Mouse (Mus musculus): ENCODE measurements around the gene Nup214. TPM values are rescaled to one million over a fixed set of nuclear protein-coding genes. Genes with fewer than 3 reads are reported as not detected.
A peak's percentile ranks its signal among the peaks of the same experiment; 100 is the strongest.

Gene Nup214
- 97.2 and 104 TPM in 2 replicates for polyA plus RNA-seq (2016; fragmentation: Nextera tagmentation; extraction: Ambion mirVana)

DNA sequence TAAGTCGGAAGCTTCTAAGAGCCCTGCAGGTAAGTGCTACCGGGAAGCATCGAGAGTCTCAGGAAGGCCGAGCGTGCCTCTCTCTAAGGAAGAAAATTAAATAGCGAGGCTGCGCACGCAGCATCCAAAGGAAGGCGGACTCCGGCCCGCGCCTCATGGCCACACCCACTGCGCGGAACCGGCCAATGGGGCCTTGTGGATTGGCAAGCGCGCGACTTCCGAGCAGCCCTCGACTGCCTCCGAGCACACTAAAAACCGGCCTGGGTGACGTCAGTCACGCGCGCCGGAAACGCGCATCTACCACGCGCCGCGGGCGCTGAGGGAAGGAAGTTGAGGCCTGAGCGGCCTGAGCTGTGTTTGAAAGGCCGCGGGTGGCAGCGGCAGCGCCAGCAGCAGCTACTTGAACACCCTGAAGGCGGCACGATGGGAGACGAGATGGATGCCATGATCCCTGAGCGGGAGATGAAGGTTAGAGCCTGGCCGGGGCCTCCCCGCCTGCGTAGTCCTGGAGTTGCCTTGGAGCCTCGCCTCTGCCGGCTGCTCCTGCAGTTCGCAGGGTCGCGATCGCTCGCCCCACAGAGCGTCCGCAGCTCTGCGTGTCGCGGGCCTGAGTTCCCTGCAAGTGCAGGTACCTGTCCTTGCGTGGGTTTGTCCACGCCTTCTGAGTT, at the start of gene Nup214:
TSS of gene Nup214 (plus strand) at position 296 of the 668 bp plus-strand sequence.
- Histone ChIP-seq H3K27me3 (ENCODE audit: low read depth, poor library complexity, severe bottlenecking) (no peaks in the 10 kb centered on the region), H3K36me3 (peaks cover 64% of the 10 kb centered on the region), H3K27ac (replicated peaks) (peak within 1 kb of the TSS; percentile 89), H3K4me3 (peak within 1 kb of the TSS; percentile 97), H3K9me3 (replicated peaks) (no peaks in the 10 kb centered on the region), H3K4me1 (peaks cover 20% of the 10 kb centered on the region)
- WGBS: under 1% methylated on average over 60 of the region's 60 CpGs
- peak; percentile 99 for DNase-seq (ENCODE audit: low spot score)

DNA sequence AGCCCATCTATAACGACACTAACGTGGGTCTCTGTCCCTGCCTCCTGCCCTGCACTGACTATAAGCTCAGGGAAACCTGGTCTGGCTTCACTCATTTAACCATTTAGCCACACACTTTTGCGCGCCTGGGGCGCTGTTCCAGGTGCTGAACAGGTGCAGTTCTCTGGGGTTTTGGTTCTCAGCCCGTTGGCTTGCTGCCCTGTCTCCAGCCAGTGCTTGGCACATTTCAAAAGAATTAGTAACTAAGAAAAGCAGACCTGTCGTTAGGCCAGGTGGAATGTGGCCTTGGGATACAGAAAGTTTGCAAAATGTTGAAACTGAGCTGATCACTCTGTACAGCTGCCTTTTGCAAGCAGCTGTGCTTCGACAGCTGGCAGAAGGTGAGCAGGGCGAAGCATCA, 49.4 kb upstream of the Nup214 start:
- H3K9me3 ChIP-seq (replicated peaks): no peaks in the 10 kb centered on the region
- no peaks in the 10 kb centered on the region for H3K36me3 ChIP-seq
- WGBS: 32% methylated on average over 9 of the region's 9 CpGs
- DNase-seq (ENCODE audit: low spot score): no peak
- H3K27ac ChIP-seq (replicated peaks): no peak overlapping the region
- H3K27me3 ChIP-seq (ENCODE audit: low read depth, poor library complexity, severe bottlenecking): no peaks in the 10 kb centered on the region; the same call in 1 of the 2 replicates
- no peak overlapping the region for H3K4me3 ChIP-seq
- no peaks in the 10 kb centered on the region; the same call in 1 of the 2 replicates for H3K4me1 ChIP-seq

DNA sequence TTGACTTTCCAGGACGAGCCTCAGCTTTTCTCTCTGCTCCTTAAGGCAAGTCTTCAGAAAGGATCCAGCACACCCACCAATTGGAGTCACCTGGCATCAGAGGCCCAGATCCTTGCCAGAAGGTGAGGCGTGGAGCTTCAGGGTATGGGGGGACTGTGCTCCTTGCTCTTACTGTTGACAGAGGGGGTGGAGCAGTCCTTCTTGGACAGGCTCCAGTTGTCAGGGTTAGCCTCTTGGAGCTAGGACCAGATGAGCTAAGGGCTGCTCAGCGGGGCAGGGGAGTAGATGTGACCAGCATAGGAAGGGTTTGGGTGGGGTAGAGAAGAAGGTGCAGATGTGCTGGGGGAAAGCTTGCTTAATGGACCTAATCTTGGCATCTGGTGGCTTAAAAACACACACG, 48.3 kb upstream of the Nup214 start:
- H3K4me1 ChIP-seq: peaks cover 5% of the 10 kb centered on the region; the same call in 1 of the 2 replicates
- H3K36me3 ChIP-seq: no peaks in the 10 kb centered on the region
- H3K9me3 ChIP-seq (replicated peaks): no peaks in the 10 kb centered on the region
- no peak overlapping the region for H3K4me3 ChIP-seq
- no peak overlapping the region for H3K27ac ChIP-seq (replicated peaks)
- 71% methylated on average over 4 of the region's 4 CpGs for WGBS
- DNase-seq (ENCODE audit: low spot score): no peak
- no peaks in the 10 kb centered on the region; the same call in 1 of the 2 replicates for H3K27me3 ChIP-seq (ENCODE audit: low read depth, poor library complexity, severe bottlenecking)

DNA sequence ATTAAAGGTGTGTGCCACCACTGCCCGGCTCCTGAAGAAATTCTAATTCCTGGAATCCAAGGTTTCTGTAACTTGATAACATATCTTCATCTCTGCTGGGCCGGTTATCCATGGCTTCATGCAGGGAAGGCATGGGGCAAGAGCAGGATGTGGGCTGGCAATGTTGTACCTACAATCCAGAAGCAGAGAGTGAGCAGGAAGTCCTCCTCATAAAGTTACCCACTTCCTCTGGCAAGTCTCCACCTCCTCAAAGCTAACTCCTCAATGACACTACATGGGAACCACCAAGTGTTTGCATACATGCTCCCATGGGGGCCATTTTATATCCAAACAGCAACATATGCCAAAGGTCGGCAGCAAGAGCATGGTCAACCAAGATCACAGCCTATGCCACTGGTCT, 44.6 kb upstream of the Nup214 start:
- Histone ChIP-seq H3K27ac (replicated peaks) (no peak overlapping the region), H3K9me3 (replicated peaks) (no peaks in the 10 kb centered on the region), H3K4me3 (no peak overlapping the region), H3K27me3 (ENCODE audit: low read depth, poor library complexity, severe bottlenecking) (0 out of 2 replicates have a peak, but pooled peaks cover 6% of the 10 kb centered on the region), H3K4me1 (peaks cover 7% of the 10 kb centered on the region; the same call in 1 of the 2 replicates), H3K36me3 (no peaks in the 10 kb centered on the region)
- WGBS: 82% methylated on average over 3 of the region's 3 CpGs
- no peak for DNase-seq (ENCODE audit: low spot score)

DNA sequence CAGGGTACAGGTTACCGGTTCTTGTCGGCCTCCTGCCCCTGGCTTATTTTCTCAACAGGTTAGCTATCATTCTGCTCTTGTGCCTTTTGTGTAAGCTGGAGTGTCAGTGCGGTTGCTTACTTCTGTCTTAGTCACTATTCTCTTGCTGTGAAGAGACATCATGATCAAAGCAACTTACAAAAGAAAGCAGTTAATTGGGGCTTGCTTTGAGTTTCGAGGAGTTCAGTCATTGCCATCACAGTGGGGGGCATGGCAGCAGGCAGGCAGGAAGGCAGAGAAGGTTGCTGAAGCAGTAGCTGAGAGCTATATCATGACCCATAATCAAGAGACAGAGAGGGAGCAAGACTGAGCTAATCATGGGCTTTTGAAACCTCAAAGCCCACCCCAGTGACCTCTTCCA, 39.7 kb upstream of the Nup214 start:
- Histone ChIP-seq H3K27me3 (ENCODE audit: low read depth, poor library complexity, severe bottlenecking) (peaks cover 9% of the 10 kb centered on the region; the same call in 1 of the 2 replicates), H3K9me3 (replicated peaks) (no peaks in the 10 kb centered on the region), H3K36me3 (no peaks in the 10 kb centered on the region), H3K27ac (replicated peaks) (no peak overlapping the region), H3K4me1 (peaks cover 15% of the 10 kb centered on the region; the same call in 1 of the 2 replicates), H3K4me3 (no peak overlapping the region)
- no peak for DNase-seq (ENCODE audit: low spot score)
- WGBS: 50% methylated on average over 4 of the region's 4 CpGs

DNA sequence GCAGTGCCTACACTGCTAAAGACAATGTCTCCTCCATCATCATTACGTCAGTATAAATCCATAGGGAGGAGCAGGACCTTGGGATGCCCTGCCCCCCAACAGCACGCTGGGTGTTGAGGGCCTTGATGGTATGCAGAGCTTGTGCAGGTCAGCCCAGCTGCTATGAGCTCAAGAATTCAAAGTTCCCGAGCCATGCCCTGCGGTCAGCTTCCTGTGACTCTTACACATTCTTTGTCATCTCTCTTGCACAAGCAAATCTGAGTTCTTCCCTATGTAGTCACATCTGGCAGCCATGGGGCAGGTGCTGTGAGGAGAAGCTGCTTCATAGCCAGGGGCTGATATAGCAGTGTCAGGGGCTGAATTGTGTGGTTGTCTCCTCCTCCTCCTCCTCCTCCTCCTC, 39.2 kb upstream of the Nup214 start:
- Histone ChIP-seq H3K36me3 (no peaks in the 10 kb centered on the region), H3K9me3 (replicated peaks) (no peaks in the 10 kb centered on the region), H3K4me1 (peaks cover 15% of the 10 kb centered on the region; the same call in 1 of the 2 replicates), H3K4me3 (no peak overlapping the region), H3K27ac (replicated peaks) (no peak overlapping the region), H3K27me3 (ENCODE audit: low read depth, poor library complexity, severe bottlenecking) (peaks cover 10% of the 10 kb centered on the region; the same call in 1 of the 2 replicates)
- DNase-seq (ENCODE audit: low spot score): no peak
- 65% methylated on average over 4 of the region's 4 CpGs for WGBS

DNA sequence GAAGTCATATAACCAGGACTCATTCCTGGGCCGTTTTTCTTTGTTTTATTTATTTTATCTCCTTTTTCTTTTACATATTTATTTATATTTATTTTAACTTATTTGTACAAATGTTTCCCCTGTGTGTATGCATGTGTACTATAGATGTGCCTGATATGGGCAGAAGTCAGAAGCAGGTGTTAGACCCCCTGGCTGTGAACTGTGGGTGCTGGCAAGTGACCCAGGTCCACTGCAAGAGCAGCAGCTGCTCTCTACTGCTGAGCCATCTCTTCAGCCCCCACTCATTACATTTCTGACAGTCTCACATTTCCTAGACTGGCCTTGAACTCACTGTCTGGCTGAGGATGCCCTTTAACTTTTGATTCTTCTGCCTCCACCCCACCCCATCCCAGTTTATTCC, 35.9 kb upstream of the Nup214 start:
- H3K9me3 ChIP-seq (replicated peaks): no peaks in the 10 kb centered on the region
- H3K36me3 ChIP-seq: no peaks in the 10 kb centered on the region
- H3K27ac ChIP-seq (replicated peaks): no peak overlapping the region
- WGBS: 88% methylated on average over 1 of the region's 1 CpGs
- DNase-seq (ENCODE audit: low spot score): no peak
- H3K27me3 ChIP-seq (ENCODE audit: low read depth, poor library complexity, severe bottlenecking): peaks cover 4% of the 10 kb centered on the region; the same call in 1 of the 2 replicates
- peaks cover 9% of the 10 kb centered on the region; the same call in 1 of the 2 replicates for H3K4me1 ChIP-seq
- H3K4me3 ChIP-seq: no peak overlapping the region

DNA sequence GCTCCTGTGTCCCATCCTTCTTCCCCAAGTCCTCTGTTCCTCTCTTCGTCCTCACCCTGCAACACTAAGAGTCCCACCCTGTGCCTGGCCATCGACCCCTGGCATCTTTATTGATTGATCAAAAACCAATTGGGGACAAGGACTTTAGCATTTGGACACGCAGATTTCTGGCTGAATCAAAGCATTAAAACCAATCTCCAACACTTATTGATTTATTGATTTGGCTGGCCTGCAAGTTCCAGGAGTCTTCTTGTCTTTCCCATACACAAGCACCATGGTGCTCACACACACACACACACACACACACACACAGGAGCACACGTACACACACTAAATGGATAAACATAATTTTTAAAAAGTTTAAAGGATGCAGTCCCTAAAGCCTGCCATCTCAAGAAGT, 31.2 kb upstream of the Nup214 start:
- Histone ChIP-seq H3K4me1 (0 out of 2 replicates have a peak, but pooled peaks cover 3% of the 10 kb centered on the region), H3K9me3 (replicated peaks) (no peaks in the 10 kb centered on the region), H3K4me3 (no peak overlapping the region), H3K27ac (replicated peaks) (no peak overlapping the region), H3K36me3 (no peaks in the 10 kb centered on the region), H3K27me3 (ENCODE audit: low read depth, poor library complexity, severe bottlenecking) (peaks cover 4% of the 10 kb centered on the region; the same call in 1 of the 2 replicates)
- 84% methylated on average over 4 of the region's 4 CpGs for WGBS
- no peak for DNase-seq (ENCODE audit: low spot score)

DNA sequence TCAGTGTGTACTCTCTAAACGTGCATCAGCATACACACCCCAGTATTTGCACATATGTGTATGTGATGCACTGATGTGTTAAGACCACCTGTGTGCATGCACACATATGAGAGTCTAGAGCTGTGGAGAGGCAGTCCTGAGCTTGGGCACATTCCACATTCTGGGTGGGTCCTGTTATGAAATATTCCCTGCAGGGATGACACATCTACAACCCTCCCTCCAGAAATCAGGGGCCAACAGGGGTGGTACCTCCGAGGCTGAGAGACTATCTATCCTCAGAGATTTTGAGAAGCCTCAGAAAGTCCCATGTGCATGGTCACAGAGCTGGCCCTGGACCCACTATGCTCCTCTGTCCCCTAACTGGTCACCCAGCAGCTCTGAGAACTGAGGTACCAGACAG, 28.7 kb upstream of the Nup214 start:
- Histone ChIP-seq H3K27me3 (ENCODE audit: low read depth, poor library complexity, severe bottlenecking) (peaks cover 11% of the 10 kb centered on the region), H3K4me1 (peaks cover 14% of the 10 kb centered on the region), H3K36me3 (no peaks in the 10 kb centered on the region), H3K4me3 (no peak overlapping the region), H3K27ac (replicated peaks) (no peak overlapping the region), H3K9me3 (replicated peaks) (no peaks in the 10 kb centered on the region)
- DNase-seq (ENCODE audit: low spot score): no peak
- 79% methylated on average over 2 of the region's 2 CpGs for WGBS

DNA sequence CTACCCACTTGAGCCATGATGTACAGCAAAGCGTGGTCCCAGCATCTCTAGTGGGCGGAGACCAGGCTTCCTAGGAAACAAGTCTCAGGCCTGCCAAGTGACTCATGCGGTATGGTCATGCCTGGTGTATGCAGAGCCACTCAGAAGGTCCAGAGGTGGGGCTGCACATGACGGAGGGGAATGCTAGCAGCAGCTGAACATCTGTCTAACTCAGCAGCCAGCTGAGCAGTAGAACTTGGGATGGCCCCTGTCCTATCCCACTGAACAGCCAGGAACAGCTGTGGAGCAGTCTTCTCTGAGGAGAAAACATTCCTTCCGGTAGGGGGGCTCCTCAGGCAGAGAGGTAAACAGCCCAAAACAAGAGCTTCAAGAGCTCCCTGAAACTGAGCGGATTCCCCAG, 25.8 kb upstream of the Nup214 start:
- Histone ChIP-seq H3K4me1 (peaks cover 39% of the 10 kb centered on the region), H3K36me3 (peaks cover 13% of the 10 kb centered on the region), H3K9me3 (replicated peaks) (no peaks in the 10 kb centered on the region), H3K4me3 (no peak overlapping the region), H3K27me3 (ENCODE audit: low read depth, poor library complexity, severe bottlenecking) (peaks cover 20% of the 10 kb centered on the region), H3K27ac (replicated peaks) (no peak overlapping the region)
- 86% methylated on average over 6 of the region's 6 CpGs for WGBS
- DNase-seq (ENCODE audit: low spot score): no peak

DNA sequence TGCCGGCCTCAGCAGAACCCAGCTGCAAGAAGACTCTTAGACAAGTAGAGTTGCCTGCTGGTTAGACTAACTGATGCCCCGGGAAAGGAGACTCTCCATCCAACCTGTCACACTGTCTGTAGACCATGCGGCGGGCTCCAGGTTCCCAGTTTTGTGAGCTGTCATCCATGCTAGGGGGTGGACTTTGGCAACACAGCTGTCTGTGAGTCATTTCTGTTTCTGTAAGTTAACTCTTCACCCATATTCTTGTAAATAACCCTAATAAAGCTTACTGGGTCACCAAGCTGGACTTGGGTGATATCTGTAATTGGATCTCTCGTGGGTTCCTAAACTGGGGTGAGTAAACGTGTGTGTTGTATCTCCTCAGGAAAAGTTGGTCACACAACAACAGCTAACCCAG, 25.4 kb upstream of the Nup214 start:
- Histone ChIP-seq H3K27ac (replicated peaks) (no peak overlapping the region), H3K4me1 (peaks cover 41% of the 10 kb centered on the region), H3K36me3 (peaks cover 18% of the 10 kb centered on the region), H3K4me3 (no peak overlapping the region), H3K27me3 (ENCODE audit: low read depth, poor library complexity, severe bottlenecking) (peaks cover 20% of the 10 kb centered on the region), H3K9me3 (replicated peaks) (no peaks in the 10 kb centered on the region)
- 82% methylated on average over 6 of the region's 6 CpGs for WGBS
- no peak for DNase-seq (ENCODE audit: low spot score)

DNA sequence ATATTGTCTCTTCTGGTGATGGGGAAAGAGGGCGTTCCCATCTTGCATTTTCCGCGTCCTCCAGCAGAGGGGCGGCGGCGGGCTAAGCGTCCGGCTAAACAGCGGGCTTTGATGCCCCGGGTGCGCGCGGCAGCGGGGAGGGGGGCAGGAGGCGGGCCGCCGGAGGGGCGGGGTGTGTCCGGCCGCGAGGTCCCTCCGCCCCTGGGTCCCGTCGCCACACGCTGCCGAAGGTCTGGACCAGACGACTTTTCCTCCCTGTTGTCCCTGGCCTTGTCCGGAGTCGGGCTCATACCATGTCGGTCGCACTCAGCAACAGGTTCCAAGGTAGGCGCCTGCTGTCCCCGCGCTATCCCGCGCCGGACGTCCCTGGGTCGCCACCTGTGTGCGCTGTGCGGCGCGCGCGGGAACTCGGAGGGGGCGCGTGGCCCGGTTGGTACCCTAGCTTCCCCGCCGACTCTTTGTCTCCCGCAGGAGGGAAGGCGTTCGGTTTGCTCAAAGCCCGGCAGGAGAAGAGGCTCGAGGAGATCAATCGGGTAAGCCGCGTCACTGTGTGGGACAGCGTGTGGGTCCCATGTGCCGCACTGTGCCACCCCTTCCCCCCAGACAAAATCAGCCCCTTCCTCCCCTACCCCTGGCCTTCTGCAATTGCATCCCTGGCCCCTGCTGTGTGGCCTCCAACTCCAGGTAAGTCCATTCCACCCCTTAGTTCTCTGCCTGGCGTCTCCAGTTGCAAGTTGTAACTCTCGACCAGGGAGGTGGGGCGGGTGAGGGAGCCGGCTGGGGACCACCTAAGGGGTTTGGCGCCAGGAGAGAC, 24.0 kb upstream of the Nup214 start, which contains the start of gene Aif1l:
TSS of gene Aif1l (plus strand) at position 82 of the 814 bp plus-strand sequence.
- H3K9me3 ChIP-seq (replicated peaks): no peaks in the 10 kb centered on the region
- H3K4me3 ChIP-seq: peak within 1 kb of the TSS; percentile 94
- under 1% methylated on average over 66 of the region's 66 CpGs for WGBS
- H3K27me3 ChIP-seq (ENCODE audit: low read depth, poor library complexity, severe bottlenecking): peaks cover 20% of the 10 kb centered on the region
- H3K36me3 ChIP-seq: peaks cover 32% of the 10 kb centered on the region
- peaks cover 41% of the 10 kb centered on the region for H3K4me1 ChIP-seq
- peak within 1 kb of the TSS; percentile 90 for H3K27ac ChIP-seq (replicated peaks)
- peak; percentile 88 for DNase-seq (ENCODE audit: low spot score)
